Mouse (Mus musculus): Measurements from ENCODE around the gene Aox4. TPM values are rescaled to one million over a fixed set of nuclear protein-coding genes. Genes with fewer than 3 reads are reported as not detected.

Aox4 gene
- total and polyA plus RNA-seq, 3 experiments: 0.05 to 0.27 TPM; not detected in 1

DNA sequence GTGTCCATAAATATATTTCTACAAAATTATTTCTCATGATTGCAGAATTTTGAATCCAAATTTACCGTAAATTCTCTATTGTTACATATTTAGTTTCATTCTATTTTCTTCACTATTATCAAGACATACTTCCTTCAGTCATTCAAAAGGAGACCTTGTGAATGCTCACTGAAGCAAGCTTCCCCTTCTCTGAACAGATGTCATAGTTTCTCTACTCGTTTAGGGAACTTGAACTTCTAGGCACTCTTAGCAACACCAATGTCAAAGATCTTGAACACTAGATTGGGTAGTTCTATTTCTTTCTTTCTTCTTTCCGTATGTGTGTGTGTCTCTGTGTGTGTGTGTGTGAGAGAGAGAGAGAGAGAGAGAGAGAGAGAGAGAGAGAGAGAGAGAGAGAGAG, 34.3 kb downstream of the Aox4 start:
- Histone ChIP-seq H3K4me3 (replicated peaks in 1 of 3; ENCODE audit: low read depth in 2 of 3, low read length in 2 of 3, poor library complexity in 1 of 3) (no peak overlapping the region), H3K27ac (ENCODE audit: insufficient read depth, low read depth) (no peak overlapping the region), H3K36me3 (replicated peaks in 1 of 2; ENCODE audit: control insufficient read depth in 1 of 2, insufficient read depth in 1 of 2, low read length in 1 of 2) (no peaks in the 10 kb centered on the region), H3K27me3 (replicated peaks) (no peaks in the 10 kb centered on the region), H3K4me2 (ENCODE audit: insufficient read depth, low read depth, poor library complexity, severe bottlenecking) (no peak overlapping the region), H3K9me3 (replicated peaks; ENCODE audit: low read length) (no peaks in the 10 kb centered on the region), H3K9ac (ENCODE audit: insufficient read depth, low read depth) (no peak overlapping the region), H3K79me2 (replicated peaks; ENCODE audit: control insufficient read depth, extremely low read depth, insufficient read depth, poor library complexity, severe bottlenecking) (no peaks in the 10 kb centered on the region), H3K4me1 (ENCODE audit: control insufficient read depth in 1 of 2, insufficient read depth in 2 of 2) (peaks cover 3 to 18% of the 10 kb centered on the region in 2 experiments)
- DNase-seq (ENCODE audit: extremely low read depth): peak; percentile 23
- TF ChIP-seq NRF1 (IDR thresholded peaks at IDR 0.05; ENCODE audit: low read depth, low read length) (no peak), SMC3 (IDR thresholded peaks at IDR 0.05; ENCODE audit: low read depth, low read length) (no peak), RCOR1 (conservative IDR thresholded peaks at IDR 0.05; ENCODE audit: low read depth, low read length) (no peak), ZC3H11A (IDR thresholded peaks at IDR 0.05; ENCODE audit: low read depth, low read length) (no peak), CHD1 (IDR thresholded peaks at IDR 0.05; ENCODE audit: low read depth, low read length) (no peak), CTCF (conservative IDR thresholded peaks at IDR 0.05 in 1 of 2, IDR thresholded peaks at IDR 0.05 in 1 of 2; ENCODE audit: low read depth in 2 of 2, low read length in 2 of 2) (no peak), RAD21 (IDR thresholded peaks at IDR 0.05; ENCODE audit: low read depth, low read length) (no peak), USF2 (conservative IDR thresholded peaks at IDR 0.05; ENCODE audit: low read depth, low read length) (no peak), TBP (conservative IDR thresholded peaks at IDR 0.05; ENCODE audit: low read depth, low read length) (no peak), ZKSCAN1 (IDR thresholded peaks at IDR 0.05; ENCODE audit: borderline replicate concordance, low read depth, low read length) (no peak)
- dilution Hi-C loops (cut with MboI; ENCODE audit: extremely low pct_ligation_motif_present, extremely low pct_unique_long_range_greater_than_20kb, low sequenced_read_pairs) (no loop called here), in situ Hi-C loops (cut with MboI; ENCODE audit: low pct_ligation_motif_present, low pct_unique_long_range_greater_than_20kb, low sequenced_read_pairs) (no loop called here)

DNA sequence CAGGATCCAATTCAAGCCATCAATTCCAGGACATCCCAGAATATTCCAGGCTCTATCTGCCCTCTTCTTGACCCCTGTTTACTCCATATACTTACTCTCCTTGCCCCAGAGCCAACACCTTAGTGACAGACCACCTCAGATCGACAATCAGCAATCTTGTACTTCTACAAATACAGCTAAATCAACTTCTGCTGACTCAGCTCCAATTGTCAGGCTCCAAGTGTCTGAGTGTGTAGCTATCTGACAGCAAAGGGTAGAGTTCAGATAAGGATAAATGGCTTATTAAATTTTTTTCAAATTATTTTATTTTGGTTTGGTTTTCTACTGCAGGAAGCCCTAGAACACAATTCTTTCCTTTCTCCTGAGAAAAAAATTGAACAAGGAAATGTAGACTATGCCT, 38.3 kb downstream of the Aox4 start:
- H3K4me1 ChIP-seq (ENCODE audit: control insufficient read depth in 1 of 2, insufficient read depth in 2 of 2): peaks cover 0 to 12% of the 10 kb centered on the region in 2 experiments; a peak in 2 of 4 replicates
- H3K27me3 ChIP-seq (replicated peaks): no peaks in the 10 kb centered on the region
- no peak overlapping the region for H3K9ac ChIP-seq (ENCODE audit: insufficient read depth, low read depth)
- H3K4me2 ChIP-seq (ENCODE audit: insufficient read depth, low read depth, poor library complexity, severe bottlenecking): no peak overlapping the region
- dilution Hi-C loops (cut with MboI; ENCODE audit: extremely low pct_ligation_motif_present, extremely low pct_unique_long_range_greater_than_20kb, low sequenced_read_pairs) (no loop called here), in situ Hi-C loops (cut with MboI; ENCODE audit: low pct_ligation_motif_present, low pct_unique_long_range_greater_than_20kb, low sequenced_read_pairs) (no loop called here)
- DNase-seq (ENCODE audit: extremely low read depth): no peak
- no peaks in the 10 kb centered on the region for H3K9me3 ChIP-seq (replicated peaks; ENCODE audit: low read length)
- no peak overlapping the region for H3K27ac ChIP-seq (ENCODE audit: insufficient read depth, low read depth)
- no peak for TF ChIP-seq CHD2 (IDR thresholded peaks at IDR 0.05; ENCODE audit: low read length)
- TF ChIP-seq MAFK (IDR thresholded peaks at IDR 0.05; ENCODE audit: insufficient replicate concordance, low read length): peak; percentile 90
- no peak for TF ChIP-seq GABPA (IDR thresholded peaks at IDR 0.05; ENCODE audit: insufficient replicate concordance, low read depth, low read length)
- no peak for TF ChIP-seq MEF2A (IDR thresholded peaks at IDR 0.05; ENCODE audit: borderline replicate concordance, low read depth, low read length)
- no peak for TF ChIP-seq USF2 (conservative IDR thresholded peaks at IDR 0.05; ENCODE audit: low read depth, low read length)
- no peak for TF ChIP-seq BHLHE40 (IDR thresholded peaks at IDR 0.05; ENCODE audit: low read depth, low read length)
- no peaks in the 10 kb centered on the region for H3K36me3 ChIP-seq (replicated peaks in 1 of 2; ENCODE audit: control insufficient read depth in 1 of 2, insufficient read depth in 1 of 2, low read length in 1 of 2)
- H3K4me3 ChIP-seq (replicated peaks in 1 of 3; ENCODE audit: low read depth in 2 of 3, low read length in 2 of 3, poor library complexity in 1 of 3): no peak overlapping the region
- H3K79me2 ChIP-seq (replicated peaks; ENCODE audit: control insufficient read depth, extremely low read depth, insufficient read depth, poor library complexity, severe bottlenecking): no peaks in the 10 kb centered on the region

All from CH12.LX (cell line).